Mouse (Mus musculus) urinary bladder, postnatal 36 days (tissue): ENCODE results near the gene Pgf.
"Not testable (repeated sequence)": the region's sequence is repeated elsewhere in the genome, so short reads cannot be mapped to it uniquely, and the experiment has no call there.

Experiments
- DNase-seq, 2 experiments: peaks; one replicate each; pipeline ENCODE4 v3.0.0; 2022; ENCODE audit warnings: low spot score in 2 of 2, mixed read lengths in 1 of 2

Pgf gene

DNA sequence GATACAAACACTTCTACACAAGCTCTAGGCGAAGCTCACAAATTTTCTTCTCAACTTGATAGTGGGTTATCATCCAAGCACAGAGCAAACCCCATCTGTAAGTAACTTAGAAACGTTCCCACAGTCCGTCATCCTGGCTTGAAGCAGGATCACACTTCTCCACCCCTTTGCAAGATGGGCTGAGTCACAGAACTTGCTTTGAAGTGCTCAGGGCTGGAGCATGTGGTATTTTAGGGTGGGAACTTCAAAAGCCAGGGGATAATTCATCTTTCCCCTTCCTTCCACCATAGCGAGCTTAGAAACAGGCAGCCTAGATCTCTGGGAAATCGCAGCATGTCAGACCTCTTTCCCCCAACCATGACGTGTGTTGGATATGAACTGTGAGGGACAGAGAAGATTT, 21.3 kb downstream of the Pgf start:
- DNase-seq: no peak

DNA sequence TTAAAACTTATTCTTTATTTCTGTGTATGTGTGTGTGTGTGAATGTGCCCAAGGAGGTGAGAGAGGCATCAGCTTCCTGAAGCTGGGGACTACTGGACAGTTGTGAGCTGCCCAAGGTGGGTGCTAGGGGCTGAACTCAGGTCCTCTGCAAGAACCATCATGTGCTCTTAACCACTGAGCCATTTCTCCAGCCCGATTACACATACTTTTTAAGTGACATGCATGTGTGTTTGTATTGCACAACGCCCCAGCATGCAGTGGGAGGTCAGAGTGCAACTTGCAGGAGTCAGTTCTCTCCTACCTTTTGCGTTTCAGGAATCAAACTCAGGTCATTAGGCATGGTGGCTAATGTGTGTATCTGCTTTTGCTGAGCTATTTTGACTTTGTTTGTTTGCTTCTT, 24.6 kb downstream of the Pgf start:
- DNase-seq: no peak

DNA sequence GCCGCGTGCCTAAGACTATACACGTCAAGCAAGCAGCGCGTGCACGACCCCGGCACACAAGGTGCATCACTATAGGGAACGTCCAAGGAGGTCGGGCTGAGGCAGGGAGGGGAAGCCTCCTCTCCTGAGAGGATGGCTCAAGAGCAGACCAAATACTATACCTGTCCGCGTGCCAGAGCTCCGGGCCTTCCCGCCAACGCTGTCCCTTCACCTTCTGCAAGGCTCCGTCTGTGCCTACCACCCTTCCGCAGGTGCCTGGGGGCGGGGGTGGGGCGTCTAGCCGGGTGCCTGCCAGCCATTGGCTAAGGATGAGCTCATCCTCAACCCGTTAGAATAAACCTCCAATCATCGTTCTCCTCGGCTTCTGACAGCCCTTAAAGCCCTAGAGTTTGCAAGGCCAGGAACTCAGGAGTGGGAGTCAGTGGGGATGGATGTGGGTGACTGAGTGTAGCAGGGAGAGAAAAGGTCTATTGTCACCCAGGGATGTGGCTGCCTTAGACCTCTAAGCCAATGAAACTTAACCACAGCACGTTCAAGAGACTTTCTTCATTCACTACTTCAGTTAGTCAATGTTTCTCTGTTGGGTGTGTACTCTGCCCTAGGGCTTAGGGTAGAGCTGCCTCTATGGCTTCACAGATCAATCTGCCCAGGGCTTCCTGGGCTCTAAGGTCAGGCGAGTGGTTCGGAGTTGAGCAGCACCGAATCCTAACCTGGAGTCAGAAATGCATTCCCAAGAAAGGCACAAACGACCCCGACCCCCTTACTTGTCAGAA, 26.4 kb downstream of the Pgf start, which contains the start of gene Rps6kl1:
TSS of gene Rps6kl1 (minus strand) at position 263 of the 773 bp plus-strand sequence.
- DNase-seq: no peak

DNA sequence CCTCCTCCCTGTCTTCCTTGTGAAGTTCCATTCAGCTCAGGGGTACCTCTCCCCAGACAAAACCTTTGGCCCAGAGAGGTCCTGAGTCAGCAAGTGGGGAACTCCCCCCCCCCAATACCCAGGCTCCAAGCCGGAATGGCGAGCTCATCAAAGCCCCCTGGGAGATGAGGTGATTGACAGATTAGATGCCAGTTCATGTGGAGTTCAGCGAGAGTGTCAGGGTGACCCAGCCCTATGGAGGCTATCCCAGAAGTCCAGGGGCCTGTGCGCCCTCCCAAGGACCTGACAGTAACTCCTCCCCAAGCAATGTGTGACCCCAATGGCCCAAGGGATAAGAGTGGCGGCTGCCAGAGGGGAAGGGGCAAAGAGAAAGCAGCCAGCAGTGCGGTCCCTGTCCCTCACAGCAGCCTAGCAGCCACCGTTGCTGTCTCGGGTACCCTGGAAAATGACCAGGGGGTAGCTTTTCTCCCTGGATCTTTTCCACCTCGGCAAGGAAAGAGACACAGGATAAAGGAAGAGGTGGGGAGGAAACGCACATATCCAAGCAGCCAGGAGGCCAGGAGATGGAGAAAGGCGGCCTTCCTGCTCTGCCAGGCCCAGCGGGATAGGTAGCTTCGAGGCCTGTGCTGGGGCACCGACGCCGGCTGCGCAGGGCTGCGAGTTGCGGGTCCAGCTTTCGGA, 27.1 kb downstream of the Pgf start:
- DNase-seq: no peak

DNA sequence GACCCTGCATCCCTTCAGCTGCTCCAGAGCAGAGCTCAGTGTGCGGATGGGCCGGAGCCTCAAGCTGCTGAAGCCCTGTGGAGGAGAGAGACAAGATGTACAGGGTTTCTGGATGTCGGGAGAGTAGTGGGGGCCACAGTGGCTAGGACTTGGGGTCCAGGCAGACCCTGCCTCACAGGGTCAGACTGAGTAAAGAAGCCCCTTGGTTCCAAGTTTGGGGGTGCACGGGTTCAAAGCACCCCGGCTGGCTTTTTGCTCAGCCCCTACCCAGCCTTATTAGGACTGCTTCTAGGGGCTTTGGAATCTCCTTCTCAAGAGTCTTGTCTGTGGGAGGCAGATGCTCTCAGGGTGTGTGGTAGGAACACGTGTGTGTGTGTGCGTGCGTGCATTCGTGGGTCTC, 30.7 kb downstream of the Pgf start:
- DNase-seq: no peak

DNA sequence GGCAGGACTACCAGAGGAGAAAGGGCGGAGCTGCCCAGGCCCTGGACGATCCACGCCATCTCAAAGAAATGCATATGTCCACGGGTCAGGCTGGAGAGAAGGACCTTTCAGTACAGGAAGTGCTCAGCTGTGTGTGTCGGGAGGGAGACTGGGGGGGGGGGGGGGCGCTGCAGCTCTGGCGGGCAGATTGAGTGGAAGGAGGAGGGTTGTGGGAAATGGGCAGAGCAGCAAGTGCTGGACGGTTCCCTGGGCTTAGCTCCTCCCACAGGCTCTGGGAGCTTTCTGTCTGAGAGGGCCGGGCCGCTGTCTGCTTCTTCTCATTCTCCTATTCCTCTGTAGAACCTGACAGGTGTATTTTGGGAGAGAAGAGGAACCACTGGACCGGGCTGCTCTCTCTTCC, 31.2 kb downstream of the Pgf start:
- DNase-seq: no peak

DNA sequence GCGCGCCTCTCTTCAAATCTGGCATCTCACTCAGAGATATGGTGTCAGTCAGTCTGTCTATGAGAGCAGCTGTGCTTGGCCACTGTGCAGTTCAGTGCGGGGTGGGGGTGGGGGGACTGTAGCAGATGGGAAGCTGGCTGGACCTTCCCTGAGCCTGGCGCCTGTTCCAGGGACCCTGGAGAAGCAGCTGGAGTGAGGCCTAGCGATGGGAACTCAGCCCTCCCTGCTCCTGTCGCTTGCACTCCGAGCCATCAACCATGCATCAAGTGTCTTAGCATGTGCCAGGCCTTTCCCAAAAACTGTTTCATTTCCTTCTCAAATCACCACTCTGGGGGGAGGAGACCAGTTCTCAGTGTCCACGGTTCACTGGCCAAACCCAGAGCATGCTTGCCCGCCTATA, 32.0 kb downstream of the Pgf start:
- no peak for DNase-seq

DNA sequence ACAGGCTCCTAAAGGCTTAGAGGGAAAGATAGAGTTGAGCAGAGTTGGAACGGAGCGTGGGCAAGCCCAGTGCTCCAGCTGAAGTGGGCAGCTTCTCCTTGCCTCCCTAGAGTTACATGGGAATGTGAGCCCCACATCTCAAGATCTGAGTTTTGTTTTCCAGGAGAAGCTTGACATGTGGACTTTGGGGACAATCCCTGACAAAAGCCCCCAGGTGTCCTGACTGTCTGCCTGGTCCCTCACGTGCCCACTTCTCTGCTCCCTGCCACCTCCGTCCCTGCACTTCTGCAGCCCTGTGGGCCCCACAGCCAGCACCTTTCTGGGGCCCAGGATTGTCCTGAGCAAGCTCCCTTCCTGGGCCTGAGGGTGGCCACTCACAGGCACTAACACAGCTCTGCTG, 32.8 kb downstream of the Pgf start:
- DNase-seq: no peak

DNA sequence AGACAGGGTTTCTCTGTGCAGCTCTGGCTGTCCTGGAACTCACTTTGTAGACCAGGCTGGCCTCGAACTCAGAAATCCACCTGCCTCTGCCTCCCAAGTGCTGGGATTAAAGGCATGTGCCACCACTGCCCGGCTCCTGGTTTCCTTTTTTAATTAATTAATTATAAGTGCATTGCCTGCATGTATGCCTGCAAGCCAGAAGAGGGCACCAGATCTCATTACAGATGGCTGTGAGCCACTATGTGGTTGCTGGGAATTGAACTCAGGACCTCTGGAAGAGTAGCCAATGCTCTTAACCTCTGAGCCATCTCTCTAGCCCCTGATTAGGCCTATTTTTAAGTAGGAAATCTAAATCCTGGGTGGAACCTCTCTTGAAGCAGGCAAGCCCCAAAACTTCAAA, 33.3 kb downstream of the Pgf start:
- not testable (repeated sequence) for DNase-seq

DNA sequence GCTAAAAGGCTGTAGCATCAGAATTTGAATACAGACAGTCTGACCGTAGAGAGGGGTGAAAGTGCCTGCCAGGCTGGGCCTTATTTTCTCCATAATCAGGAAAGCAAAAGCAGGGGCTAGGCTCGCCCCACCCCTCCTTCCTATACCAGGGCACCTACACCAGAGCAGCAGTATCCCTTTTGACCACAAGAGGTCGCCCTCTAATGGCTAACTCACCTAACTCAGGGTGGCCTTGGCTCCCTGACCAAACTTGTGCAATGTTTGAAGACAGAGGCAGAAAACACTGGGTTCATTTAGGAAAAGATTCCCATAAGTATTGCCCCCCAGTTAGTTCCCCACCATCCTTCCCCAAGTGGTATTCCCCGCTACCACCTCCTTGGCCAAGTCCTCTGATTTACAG, 34.8 kb downstream of the Pgf start:
- DNase-seq: peak; percentile 77 to 86

DNA sequence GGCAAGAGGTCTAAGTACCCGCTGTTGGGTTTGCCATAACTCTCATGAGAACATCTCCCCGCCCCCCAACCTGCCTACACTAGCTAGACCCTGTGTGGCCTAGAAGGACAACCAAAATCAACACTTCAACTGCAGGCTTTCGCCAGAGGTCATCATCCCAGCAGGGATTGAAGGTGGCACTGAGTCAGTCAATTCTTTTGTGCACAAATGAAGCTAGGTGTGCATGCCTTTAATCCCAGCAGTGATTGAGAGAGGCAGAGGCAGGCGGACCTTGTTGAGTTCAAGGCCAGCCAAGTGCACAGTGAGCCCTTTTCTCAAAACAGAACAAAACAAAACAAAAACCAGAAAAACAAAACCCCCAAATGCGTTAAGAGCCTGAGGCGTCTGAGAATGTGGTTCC, 36.5 kb downstream of the Pgf start:
- DNase-seq: no peak

DNA sequence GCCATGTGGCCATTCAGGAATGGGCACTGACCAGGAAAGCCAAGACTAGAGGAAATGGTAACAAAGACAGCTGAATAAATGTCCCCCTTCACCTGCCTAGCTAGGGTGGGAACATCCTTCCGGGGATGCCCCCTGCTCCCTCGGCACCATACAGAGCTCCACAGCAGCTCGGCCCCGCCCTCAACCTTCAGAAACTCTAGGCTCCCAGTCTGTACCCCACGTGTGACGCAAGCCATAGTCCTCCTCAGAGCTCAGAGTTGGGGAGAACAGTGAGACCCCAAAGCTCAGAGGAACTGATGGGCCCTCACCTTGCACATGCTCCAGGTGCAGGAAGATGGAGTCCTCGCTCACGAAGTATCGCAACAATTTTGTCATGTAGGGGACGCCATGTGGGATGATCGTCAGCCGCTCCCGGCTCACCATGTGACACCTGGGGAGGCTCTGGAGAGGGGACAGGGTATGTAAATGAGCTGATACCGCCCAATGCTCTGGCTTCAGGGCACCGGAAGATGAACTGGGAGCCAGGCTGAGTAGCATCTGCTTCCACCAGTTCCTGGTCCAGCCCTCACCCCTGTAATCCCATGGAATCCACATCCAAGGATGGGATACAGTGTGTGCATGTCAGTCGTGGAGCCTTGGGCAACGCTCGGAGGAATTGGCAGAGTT, 37.4 kb downstream of the Pgf start:
- DNase-seq: no peak

DNA sequence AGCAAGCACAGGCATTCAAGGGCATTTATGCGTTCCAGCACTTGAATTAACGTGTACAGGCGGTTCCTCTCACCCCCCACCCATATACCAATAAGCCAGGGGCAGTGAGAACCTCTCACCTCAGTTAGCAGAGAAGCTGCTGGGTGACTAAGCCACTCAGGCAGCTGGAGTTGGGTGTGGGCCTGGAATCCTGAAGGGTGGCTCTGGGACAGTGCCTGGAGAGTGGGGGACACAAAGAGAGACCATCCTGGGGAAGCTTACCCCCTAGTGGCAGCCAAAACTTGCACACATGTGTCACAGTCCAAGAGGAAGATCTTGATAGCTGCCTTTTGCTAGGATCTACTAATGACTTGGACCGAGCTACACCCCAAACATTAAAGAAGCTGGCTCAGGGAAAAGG, 41.0 kb downstream of the Pgf start:
- DNase-seq: no peak

DNA sequence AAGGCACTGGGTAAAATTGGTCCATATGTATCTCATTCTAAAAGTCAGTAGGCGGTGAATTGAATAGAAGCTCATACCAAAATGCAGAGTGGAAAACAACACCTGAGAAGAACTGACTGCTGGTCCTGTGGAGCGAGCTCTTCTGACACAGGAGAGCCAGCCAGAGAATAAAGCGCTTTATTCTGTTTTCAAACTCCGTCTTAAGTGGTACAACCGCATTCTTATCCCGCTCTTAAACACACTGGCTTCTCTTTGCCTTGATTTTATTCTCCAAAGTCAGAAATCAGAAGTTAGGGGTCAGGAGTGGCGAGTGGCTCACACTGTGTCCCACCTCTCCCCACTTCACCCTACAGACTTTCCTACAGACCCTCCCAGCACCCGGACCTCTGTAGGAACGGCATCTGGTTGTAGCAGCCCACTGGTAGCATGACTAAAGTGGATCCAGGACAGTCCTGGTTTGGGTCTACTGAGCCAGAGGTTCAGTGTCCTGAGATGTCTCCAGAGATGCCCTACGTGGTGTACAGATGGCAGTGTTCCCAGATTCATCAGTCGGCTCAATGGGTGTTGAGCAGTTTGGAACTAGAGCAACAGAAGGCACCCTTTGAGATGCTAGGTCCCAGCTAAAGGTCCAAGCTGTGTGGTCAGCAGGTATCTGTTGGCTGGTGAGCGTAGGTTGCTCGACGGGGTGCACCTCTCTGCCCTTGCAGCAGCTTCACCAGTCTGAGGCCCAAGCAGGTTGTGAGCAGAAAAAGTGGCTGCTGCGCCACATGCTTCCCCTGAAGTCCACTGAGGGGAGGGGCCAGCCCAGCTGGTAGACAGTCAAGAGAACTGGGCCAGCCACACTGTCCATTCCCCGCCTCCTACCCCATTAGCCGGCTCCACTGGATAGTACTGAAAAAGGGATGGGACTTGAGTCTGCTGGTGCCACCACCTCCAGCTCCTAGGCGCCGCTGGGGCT, 41.8 kb downstream of the Pgf start:
- no peak for DNase-seq

DNA sequence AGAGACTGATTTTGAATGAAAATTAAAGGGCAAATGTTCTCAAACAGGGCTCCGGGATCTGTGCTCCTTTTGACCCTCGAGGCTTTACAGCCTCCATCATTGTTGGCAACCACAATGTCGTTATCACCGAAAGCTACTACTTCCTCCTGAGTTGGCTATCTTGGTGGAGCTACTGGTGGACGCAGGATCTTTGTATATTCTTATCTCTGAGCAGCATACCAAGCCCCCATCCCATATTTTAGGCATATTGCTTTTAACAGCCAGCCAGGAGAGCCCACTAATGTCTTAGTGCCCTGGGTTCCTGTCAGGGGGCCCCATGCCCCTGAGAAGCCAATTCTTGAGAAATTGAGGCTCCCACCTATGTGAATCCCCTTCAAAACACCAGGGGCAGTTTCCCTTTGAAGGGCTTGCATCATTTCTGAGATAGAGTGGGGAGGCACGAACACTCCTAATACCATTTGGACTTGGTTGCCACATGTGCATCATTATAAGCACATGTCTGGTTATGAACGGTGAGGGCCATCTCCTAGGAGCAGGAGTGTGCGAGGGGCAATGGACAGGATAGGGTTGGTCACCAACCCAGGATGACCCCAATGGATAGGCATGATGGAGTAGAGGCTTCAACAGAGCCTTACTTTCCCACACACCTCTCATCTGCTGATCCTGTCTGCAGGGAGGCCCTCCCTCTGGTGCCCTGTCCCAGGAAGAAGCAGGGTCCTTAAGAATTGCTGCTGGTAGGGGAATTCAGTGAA, 43.4 kb downstream of the Pgf start:
- no peak for DNase-seq

DNA sequence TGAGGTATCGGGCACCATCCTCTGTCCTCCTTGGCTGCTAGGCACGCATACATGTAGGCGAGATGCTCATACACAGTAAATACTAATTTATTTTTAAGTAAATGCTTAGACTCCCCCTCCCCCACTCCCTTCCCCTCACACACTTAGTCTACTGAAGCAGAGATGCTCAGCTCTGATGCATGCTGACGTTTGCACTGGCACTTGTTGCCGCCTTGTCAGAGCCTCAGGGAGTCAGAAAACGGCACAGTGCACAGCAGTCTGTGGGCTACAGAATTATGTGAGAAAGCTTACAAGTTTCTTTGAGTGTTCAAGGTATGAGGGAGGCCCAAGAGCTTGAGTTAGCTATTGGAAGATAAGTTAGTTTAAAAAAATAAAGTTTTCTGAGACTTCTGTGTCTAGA, 46.2 kb downstream of the Pgf start:
- DNase-seq: no peak

DNA sequence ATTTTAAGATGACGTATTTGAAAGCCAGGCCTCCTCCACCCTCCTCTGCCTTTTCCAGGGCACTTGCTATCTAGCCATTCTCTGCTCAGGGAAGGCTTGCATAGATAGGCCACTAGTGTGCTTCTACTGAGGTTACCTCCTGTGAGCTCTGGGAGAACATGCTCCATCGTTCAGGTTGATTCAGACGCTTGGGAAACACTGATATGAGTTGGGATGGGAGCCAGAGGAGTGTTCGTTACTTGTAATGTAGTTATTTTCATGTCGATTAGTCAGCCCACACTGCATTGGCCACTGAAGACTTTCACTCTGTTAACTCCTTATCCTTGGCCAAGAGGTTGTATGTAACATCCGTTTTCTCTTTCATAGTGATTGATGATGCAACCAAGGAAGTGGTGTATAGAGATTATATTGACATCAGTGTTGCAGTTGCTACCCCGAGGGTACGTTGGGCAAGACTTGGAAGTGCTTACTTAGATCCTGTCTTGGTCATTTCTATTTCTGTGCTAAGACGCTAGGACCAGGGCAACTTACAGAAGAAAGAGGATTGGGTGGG, 48.1 kb downstream of the Pgf start:
- DNase-seq: no peak

DNA sequence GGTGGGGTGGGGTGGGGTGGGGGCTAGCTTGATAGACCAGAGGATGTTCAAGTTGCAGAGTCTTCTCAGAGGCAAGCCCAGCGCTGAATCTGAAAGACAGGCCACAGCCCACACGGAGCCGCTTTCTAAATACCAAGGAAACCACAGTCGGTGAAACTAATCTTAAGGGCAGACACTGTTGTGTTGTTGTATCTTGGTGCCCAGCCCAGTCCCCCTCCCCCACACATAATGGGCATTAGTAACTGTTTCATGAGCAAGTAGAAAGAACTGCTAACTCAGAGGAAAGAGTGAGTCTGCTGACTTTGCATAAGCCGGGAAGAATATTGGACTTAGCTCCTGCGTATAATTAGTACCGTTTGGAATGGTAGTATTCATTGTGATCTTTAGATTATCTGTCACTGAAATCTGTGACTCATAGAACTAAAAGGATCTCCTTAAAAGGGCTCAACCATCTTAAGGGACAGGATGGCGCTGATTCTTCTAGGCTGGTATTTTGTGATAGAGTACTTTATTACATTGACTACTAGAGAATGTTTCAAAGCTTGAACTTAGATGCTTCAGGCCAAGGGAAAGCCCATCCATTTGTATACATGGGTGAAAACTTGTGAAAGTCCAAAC, 50.5 kb downstream of the Pgf start:
- DNase-seq: no peak

DNA sequence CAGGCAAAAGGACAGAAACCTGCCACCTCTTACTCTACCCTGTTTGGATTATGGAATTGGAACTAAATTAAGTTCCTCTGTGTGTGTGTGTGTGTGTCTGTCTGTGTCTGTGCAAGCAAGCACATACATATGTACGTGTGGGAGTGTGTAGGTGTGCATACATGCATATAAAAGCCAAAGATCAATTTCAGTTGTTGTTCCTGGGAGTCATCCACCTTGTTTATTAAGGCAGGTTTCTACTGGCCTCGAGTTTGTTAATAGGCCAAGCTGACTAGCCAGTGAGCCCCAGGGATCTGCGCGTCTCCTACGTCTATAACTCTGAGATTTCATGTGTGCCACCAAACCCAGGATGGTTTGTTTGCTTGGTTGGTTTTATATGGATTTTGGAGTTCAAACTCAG, 52.8 kb downstream of the Pgf start:
- no peak for DNase-seq

DNA sequence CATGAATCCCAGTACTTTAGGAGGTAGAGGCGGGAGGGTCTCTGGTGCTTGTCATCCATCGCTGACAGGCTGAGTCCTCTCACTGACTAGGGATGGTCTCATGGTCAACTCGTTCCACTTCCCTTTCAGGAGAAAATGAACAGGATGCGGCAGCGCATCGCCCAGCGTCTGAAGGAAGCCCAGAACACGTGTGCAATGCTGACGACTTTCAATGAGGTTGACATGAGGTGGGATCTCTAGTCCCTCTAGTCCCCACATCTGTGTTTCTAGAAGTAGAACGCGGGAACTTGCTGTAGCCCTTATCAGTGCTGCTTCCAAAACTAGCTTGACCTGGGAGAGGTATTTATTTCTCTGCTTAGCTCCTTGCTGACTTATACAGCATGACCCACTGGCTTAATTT, 53.9 kb downstream of the Pgf start:
- no peak for DNase-seq
